In the genomic region with DNA sequence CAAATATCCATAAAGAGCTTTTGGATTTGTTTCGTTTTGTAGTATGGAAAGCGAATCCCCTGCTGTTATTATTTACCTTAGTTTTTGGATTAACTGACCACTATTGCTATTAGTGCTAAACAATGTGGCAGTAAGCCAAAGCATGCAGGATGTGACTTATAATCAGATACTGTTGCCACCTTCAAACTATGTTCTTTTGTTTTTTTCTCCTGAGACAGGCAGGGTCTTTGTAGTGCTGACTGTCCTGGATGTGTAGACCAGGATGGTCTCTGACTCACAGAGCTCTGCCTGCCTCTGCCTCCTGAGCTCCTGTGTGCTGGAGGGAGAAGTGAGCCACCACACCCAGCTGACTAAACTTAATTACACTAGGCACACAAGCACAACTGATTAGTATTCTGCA, we compare ENCODE assay signal across 14 mouse cellular contexts. TPM values are rescaled to one million over a fixed set of nuclear protein-coding genes. Genes with fewer than 3 reads are reported as not detected.
"Had no signal": no experiment of that assay in that cellular context is flagged by ENCODE, and none has a peak within 500 bp of the region (broad histone marks: within the 10 kb centered on the region; RNA-seq: fewer than 3 reads in every experiment).

No protein-coding gene starts in this region.

- DNase-seq: kidney, adult 2 months; kidney, postnatal 36 days; layer of hippocampus, adult 9-11 months; layer of hippocampus, postnatal 36 days; lung, postnatal 14 days; midbrain, embryonic 14.5 days; right cerebral cortex, postnatal 14 days; thymus, postnatal 36 days had no signal

- H3K27ac ChIP-seq: kidney, postnatal 0 days; limb, embryonic 15.5 days; liver, embryonic 12.5 days; neural tube, embryonic 12.5 days had no signal

- ATAC-seq: liver, embryonic 12.5 days had no signal

- H3K36me3 ChIP-seq: limb, embryonic 15.5 days; liver, embryonic 12.5 days; neural tube, embryonic 12.5 days; stomach, embryonic 15.5 days had no signal

- H3K9me3 ChIP-seq: limb, embryonic 15.5 days; liver, embryonic 12.5 days; neural tube, embryonic 12.5 days; stomach, embryonic 15.5 days had no signal

- H3K4me3 ChIP-seq: limb, embryonic 15.5 days; liver, embryonic 12.5 days; neural tube, embryonic 12.5 days; stomach, embryonic 15.5 days had no signal

- H3K9ac ChIP-seq: limb, embryonic 15.5 days; liver, embryonic 12.5 days; neural tube, embryonic 12.5 days; stomach, embryonic 15.5 days had no signal

- H3K27me3 ChIP-seq: limb, embryonic 15.5 days; liver, embryonic 12.5 days; neural tube, embryonic 12.5 days; stomach, embryonic 15.5 days had no signal

- H3K4me2 ChIP-seq: liver, embryonic 12.5 days; neural tube, embryonic 12.5 days; stomach, embryonic 15.5 days had no signal

RNA-seq across cellular contexts. Expression of gene Filip1, which starts 33.4 kb away (rescaled TPM):
- total RNA-seq: monocyte, adult 5-6 weeks had no signal
